Mouse (Mus musculus): ENCODE results near the gene Eya2. TPM values are rescaled to one million over a fixed set of nuclear protein-coding genes. Genes with fewer than 3 reads are reported as not detected.

The Eya2 gene
- total and polyA plus RNA-seq, 2 experiments, result 0.28 to 0.78 TPM

DNA sequence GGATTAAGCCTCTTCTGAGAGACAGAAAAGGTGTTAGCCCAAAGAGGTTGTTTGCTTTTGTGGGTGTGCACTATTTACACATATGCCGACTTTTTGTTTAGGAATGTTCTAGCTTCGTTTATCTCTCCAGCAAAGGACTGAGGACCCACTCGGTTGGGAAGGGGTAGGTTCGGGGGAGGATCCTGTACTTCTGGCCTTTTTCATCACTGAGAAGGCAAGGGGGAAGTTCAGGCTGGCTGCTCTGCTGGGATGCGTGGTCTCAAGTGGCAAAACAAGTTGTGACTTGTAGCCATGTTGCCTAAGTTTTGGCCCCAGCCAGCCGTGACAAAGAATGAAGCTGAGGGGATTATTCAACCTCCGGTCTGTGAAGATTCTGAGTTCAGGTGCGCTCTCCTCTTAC lies 6.8 kb downstream of the Eya2 start:
- Histone ChIP-seq H3K27me3 (ENCODE audit: control insufficient read depth, insufficient read depth, low read length) (peaks cover 8% of the 10 kb centered on the region; the same call in 1 of the 2 replicates), H3K27ac (replicated peaks; ENCODE audit: insufficient read depth, low read depth, low read length) (no peak overlapping the region), H3K4me3 (ENCODE audit: insufficient read depth, low read depth, low read length) (no peak overlapping the region), H3K36me3 (ENCODE audit: control insufficient read depth, insufficient read depth, low read length) (no peaks in the 10 kb centered on the region), H3K4me1 (ENCODE audit: control insufficient read depth, insufficient read depth, low read length) (no peaks in the 10 kb centered on the region), H3K79me2 (ENCODE audit: control insufficient read depth, insufficient read depth, low read length) (no peaks in the 10 kb centered on the region), H3K9ac (ENCODE audit: low read depth, low read length) (no peak overlapping the region)
- no peak for DNase-seq (ENCODE audit: extremely low read depth, low read depth, low spot score)
- TF ChIP-seq CTCF (IDR thresholded peaks at IDR 0.05; ENCODE audit: low read depth, low read length), result no peak
- no peak for TF ChIP-seq POLR2A (IDR thresholded peaks at IDR 0.05; ENCODE audit: extremely low read depth, insufficient read depth, low read length)
- 29% methylated on average over 8 of the region's 8 CpGs for WGBS

DNA sequence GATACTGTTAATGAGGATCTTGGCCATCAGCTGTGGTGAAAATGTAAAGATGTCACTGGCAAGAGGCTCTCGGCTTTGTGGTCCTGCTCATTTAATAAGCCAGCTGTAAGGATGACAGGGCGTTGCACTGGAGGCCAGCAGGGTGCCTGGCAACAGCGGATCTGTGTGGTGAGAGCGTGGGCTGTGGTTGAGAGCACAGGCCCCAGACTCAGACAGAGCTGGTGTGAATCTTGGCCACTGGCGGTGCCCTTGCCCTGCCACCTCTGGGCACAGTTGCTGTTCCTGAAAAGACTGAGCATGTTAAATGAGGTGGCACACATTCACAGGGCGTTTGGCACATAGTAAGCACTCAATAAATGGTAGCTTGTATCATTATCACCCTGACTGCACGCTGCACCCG lies 8.9 kb downstream of the Eya2 start:
- no peaks in the 10 kb centered on the region for H3K4me1 ChIP-seq (ENCODE audit: control insufficient read depth, insufficient read depth, low read length)
- H3K27ac ChIP-seq (replicated peaks; ENCODE audit: insufficient read depth, low read depth, low read length), result no peak overlapping the region
- H3K27me3 ChIP-seq (ENCODE audit: control insufficient read depth, insufficient read depth, low read length), result 0 out of 2 replicates have a peak, but pooled peaks cover 3% of the 10 kb centered on the region
- H3K79me2 ChIP-seq (ENCODE audit: control insufficient read depth, insufficient read depth, low read length), result no peaks in the 10 kb centered on the region
- H3K9ac ChIP-seq (ENCODE audit: low read depth, low read length), result no peak overlapping the region
- 75% methylated on average over 8 of the region's 8 CpGs for WGBS
- no peaks in the 10 kb centered on the region for H3K36me3 ChIP-seq (ENCODE audit: control insufficient read depth, insufficient read depth, low read length)
- no peak overlapping the region for H3K4me3 ChIP-seq (ENCODE audit: insufficient read depth, low read depth, low read length)
- TF ChIP-seq POLR2A (IDR thresholded peaks at IDR 0.05; ENCODE audit: extremely low read depth, insufficient read depth, low read length) (no peak), CTCF (IDR thresholded peaks at IDR 0.05; ENCODE audit: low read depth, low read length) (no peak)
- DNase-seq (ENCODE audit: extremely low read depth, low read depth, low spot score), result no peak

DNA sequence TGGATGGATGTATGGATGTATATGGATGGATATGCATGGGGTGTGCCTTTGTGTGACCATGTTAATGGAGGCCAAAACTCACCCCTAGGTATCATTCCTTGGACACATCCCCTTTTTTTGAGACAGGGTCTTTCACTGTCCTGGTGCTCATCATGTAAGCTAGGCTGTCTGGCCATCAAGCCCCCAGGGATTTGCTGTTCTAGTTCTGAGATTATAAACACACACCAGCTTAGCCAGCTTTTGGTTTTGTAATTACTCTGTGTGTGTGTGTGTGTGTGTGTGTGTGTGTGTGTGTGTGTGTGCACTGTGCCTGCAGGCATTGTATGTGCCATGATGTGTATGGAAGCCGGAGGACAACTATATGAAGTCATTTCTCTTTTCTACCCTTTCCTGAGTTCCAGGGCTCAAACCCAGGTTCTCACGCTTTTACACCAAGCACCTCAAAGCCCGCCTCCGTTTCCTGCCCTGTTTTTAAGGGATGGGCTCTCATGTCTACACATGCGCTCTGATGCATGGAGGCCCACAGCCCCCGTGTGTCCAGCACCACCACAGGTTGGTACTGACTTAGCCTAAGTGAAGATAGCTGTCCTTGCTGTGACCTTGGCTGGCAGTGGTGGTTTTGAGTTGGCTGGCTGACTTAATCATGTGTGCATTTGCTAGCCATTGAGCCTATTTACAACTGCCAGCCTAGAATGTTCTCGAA lies 16.9 kb downstream of the Eya2 start:
- Histone ChIP-seq H3K27ac (replicated peaks; ENCODE audit: insufficient read depth, low read depth, low read length) (no peak overlapping the region), H3K36me3 (ENCODE audit: control insufficient read depth, insufficient read depth, low read length) (no peaks in the 10 kb centered on the region), H3K4me1 (ENCODE audit: control insufficient read depth, insufficient read depth, low read length) (no peaks in the 10 kb centered on the region), H3K27me3 (ENCODE audit: control insufficient read depth, insufficient read depth, low read length) (no peaks in the 10 kb centered on the region), H3K9ac (ENCODE audit: low read depth, low read length) (no peak overlapping the region), H3K4me3 (ENCODE audit: insufficient read depth, low read depth, low read length) (no peak overlapping the region), H3K79me2 (ENCODE audit: control insufficient read depth, insufficient read depth, low read length) (no peaks in the 10 kb centered on the region)
- no peak for DNase-seq (ENCODE audit: extremely low read depth, low read depth, low spot score)
- 88% methylated on average over 7 of the region's 7 CpGs for WGBS
- TF ChIP-seq POLR2A (IDR thresholded peaks at IDR 0.05; ENCODE audit: extremely low read depth, insufficient read depth, low read length), result no peak
- no peak for TF ChIP-seq CTCF (IDR thresholded peaks at IDR 0.05; ENCODE audit: low read depth, low read length)

DNA sequence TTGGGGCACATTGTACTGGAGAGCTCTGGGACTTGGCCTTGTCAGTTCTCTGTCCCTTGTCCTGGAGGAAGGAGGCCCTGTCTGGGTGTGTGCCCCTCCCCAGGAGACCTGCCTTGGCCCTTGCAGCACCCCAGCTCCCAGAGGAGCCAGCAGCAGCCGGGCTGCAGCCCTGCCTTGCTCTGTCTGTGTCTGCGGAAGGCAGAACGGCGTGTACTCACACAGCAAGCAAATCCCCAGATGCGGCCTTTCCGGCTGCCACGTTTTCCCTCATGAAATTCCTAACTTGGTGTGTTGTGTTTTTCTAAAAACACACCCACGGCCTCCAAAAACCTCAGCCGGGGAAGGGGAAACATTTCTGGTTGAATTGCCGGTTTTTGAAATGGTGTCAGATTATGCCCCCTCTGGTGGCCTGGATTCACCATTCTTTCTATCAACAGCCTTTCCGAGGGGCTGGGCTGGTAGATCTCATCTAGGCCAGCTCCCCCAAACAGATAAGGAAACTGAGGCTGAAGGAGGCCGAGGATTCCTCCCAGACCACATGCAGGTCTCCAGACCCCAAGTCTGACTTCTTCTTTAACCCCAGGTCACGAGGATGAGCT lies 19.0 kb downstream of the Eya2 start:
- H3K4me1 ChIP-seq (ENCODE audit: control insufficient read depth, insufficient read depth, low read length), result no peaks in the 10 kb centered on the region
- no peaks in the 10 kb centered on the region for H3K27me3 ChIP-seq (ENCODE audit: control insufficient read depth, insufficient read depth, low read length)
- no peaks in the 10 kb centered on the region for H3K79me2 ChIP-seq (ENCODE audit: control insufficient read depth, insufficient read depth, low read length)
- 82% methylated on average over 13 of the region's 13 CpGs for WGBS
- H3K27ac ChIP-seq (replicated peaks; ENCODE audit: insufficient read depth, low read depth, low read length), result no peak overlapping the region
- H3K4me3 ChIP-seq (ENCODE audit: insufficient read depth, low read depth, low read length), result no peak overlapping the region
- H3K36me3 ChIP-seq (ENCODE audit: control insufficient read depth, insufficient read depth, low read length), result no peaks in the 10 kb centered on the region
- TF ChIP-seq POLR2A (IDR thresholded peaks at IDR 0.05; ENCODE audit: extremely low read depth, insufficient read depth, low read length) (no peak), CTCF (IDR thresholded peaks at IDR 0.05; ENCODE audit: low read depth, low read length) (no peak)
- H3K9ac ChIP-seq (ENCODE audit: low read depth, low read length), result no peak overlapping the region
- no peak for DNase-seq (ENCODE audit: extremely low read depth, low read depth, low spot score)

DNA sequence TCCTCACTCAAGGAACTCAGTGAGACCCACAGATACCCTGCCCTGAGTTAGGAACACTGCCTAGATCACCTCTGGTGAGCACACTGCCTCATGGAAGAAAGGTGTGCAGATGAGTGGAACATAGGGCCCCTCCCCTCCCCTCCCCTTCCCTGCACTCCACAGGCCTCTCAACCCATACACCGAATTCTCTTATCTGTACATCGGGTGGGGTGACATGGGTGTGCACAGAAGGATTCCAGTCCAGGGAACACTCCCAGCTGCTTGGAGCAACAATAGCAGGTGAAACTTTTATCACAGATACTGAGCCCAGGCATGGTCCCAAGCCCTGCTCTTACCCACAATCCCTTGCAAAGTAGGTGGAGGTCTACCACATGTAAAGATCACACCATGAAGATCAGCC lies 26.7 kb downstream of the Eya2 start:
- WGBS, result 92% methylated on average over 2 of the region's 2 CpGs
- Histone ChIP-seq H3K27me3 (ENCODE audit: control insufficient read depth, insufficient read depth, low read length) (no peaks in the 10 kb centered on the region), H3K79me2 (ENCODE audit: control insufficient read depth, insufficient read depth, low read length) (no peaks in the 10 kb centered on the region), H3K36me3 (ENCODE audit: control insufficient read depth, insufficient read depth, low read length) (no peaks in the 10 kb centered on the region), H3K9ac (ENCODE audit: low read depth, low read length) (no peak overlapping the region), H3K4me3 (ENCODE audit: insufficient read depth, low read depth, low read length) (no peak overlapping the region), H3K27ac (replicated peaks; ENCODE audit: insufficient read depth, low read depth, low read length) (no peak overlapping the region), H3K4me1 (ENCODE audit: control insufficient read depth, insufficient read depth, low read length) (no peaks in the 10 kb centered on the region)
- no peak for TF ChIP-seq POLR2A (IDR thresholded peaks at IDR 0.05; ENCODE audit: extremely low read depth, insufficient read depth, low read length)
- no peak for TF ChIP-seq CTCF (IDR thresholded peaks at IDR 0.05; ENCODE audit: low read depth, low read length)
- DNase-seq (ENCODE audit: extremely low read depth, low read depth, low spot score), result no peak

DNA sequence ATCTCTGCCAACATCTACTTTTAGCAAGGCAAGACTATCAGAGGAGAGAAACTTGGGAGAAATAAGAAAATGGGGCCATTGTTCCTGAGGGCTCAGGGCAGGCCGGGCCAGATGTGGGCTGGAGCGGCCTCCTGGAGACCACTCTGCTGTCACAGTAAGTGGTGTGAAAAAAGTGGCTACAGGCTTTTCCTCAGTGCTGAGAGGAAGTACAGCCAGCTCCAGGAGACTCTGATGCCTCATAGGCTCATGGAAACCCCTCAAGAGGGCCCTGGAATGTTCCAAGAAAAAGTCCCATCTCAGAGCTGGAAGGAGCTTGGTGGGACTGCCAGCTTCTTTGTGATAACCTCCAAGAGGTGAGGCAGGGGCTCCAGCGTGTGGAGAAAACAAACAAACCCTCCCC lies 27.8 kb downstream of the Eya2 start:
- TF ChIP-seq POLR2A (IDR thresholded peaks at IDR 0.05; ENCODE audit: extremely low read depth, insufficient read depth, low read length) (no peak), CTCF (IDR thresholded peaks at IDR 0.05; ENCODE audit: low read depth, low read length) (no peak)
- 57% methylated on average over 3 of the region's 3 CpGs for WGBS
- Histone ChIP-seq H3K9ac (ENCODE audit: low read depth, low read length) (no peak overlapping the region), H3K27ac (replicated peaks; ENCODE audit: insufficient read depth, low read depth, low read length) (no peak overlapping the region), H3K4me1 (ENCODE audit: control insufficient read depth, insufficient read depth, low read length) (no peaks in the 10 kb centered on the region), H3K27me3 (ENCODE audit: control insufficient read depth, insufficient read depth, low read length) (no peaks in the 10 kb centered on the region), H3K79me2 (ENCODE audit: control insufficient read depth, insufficient read depth, low read length) (no peaks in the 10 kb centered on the region), H3K36me3 (ENCODE audit: control insufficient read depth, insufficient read depth, low read length) (no peaks in the 10 kb centered on the region), H3K4me3 (ENCODE audit: insufficient read depth, low read depth, low read length) (no peak overlapping the region)
- DNase-seq (ENCODE audit: extremely low read depth, low read depth, low spot score), result no peak

All from liver, adult 2 months (tissue).